Mouse (Mus musculus): ENCODE measurements around the gene Abhd14b. TPM values are rescaled to one million over a fixed set of nuclear protein-coding genes. Genes with fewer than 3 reads are reported as not detected.
A peak's percentile ranks its signal among the peaks of the same experiment; 100 is the strongest.

Gene Abhd14b
- polyA plus RNA-seq, 1 experiment from 2014 or later, result 9.4 TPM

GRCm38 (mm10) chr9:106429221-106430014 lies 17.8 kb upstream of the Abhd14b start, which contains the start of gene Rpl29:
Rpl29 (plus strand) TSS chr9:106429454.
- peak; percentile 97 for DNase-seq (ENCODE audit: low spot score)

- no peak for DNase-seq (ENCODE audit: low spot score)
Observed at GRCm38 (mm10) chr9:106430015-106430264, 17.3 kb upstream of the Abhd14b start.

GRCm38 (mm10) chr9:106433389-106433788 lies 13.9 kb upstream of the Abhd14b start:
- DNase-seq (ENCODE audit: low spot score), result no peak

- no peak for DNase-seq (ENCODE audit: low spot score)
Observed at GRCm38 (mm10) chr9:106436566-106436965, 10.7 kb upstream of the Abhd14b start.

GRCm38 (mm10) chr9:106442680-106443079 lies 4.6 kb upstream of the Abhd14b start:
- no peak for DNase-seq (ENCODE audit: low spot score)

- DNase-seq (ENCODE audit: low spot score), result no peak
Observed at GRCm38 (mm10) chr9:106444836-106445235, 2.4 kb upstream of the Abhd14b start.

GRCm38 (mm10) chr9:106447951-106448350 lies 692 bp downstream of the Abhd14b start:
- DNase-seq (ENCODE audit: low spot score), result no peak

GRCm38 (mm10) chr9:106448498-106449031 lies 1.3 kb downstream of the Abhd14b start:
- DNase-seq (ENCODE audit: low spot score), result peak; percentile 71

- DNase-seq (ENCODE audit: low spot score), result no peak
Observed at GRCm38 (mm10) chr9:106449947-106450346, 2.7 kb downstream of the Abhd14b start.

- no peak for DNase-seq (ENCODE audit: low spot score)
Observed at GRCm38 (mm10) chr9:106450661-106451060, 3.4 kb downstream of the Abhd14b start.

GRCm38 (mm10) chr9:106451298-106451697 lies 4.0 kb downstream of the Abhd14b start:
- no peak for DNase-seq (ENCODE audit: low spot score)

- DNase-seq (ENCODE audit: low spot score), result no peak
Observed at GRCm38 (mm10) chr9:106451899-106452298, 4.6 kb downstream of the Abhd14b start.

GRCm38 (mm10) chr9:106452351-106452750 lies 5.1 kb downstream of the Abhd14b start:
- no peak for DNase-seq (ENCODE audit: low spot score)

- DNase-seq (ENCODE audit: low spot score), result no peak
Observed at GRCm38 (mm10) chr9:106452821-106453220, 5.6 kb downstream of the Abhd14b start.

- peak; percentile 44 for DNase-seq (ENCODE audit: low spot score)
Observed at GRCm38 (mm10) chr9:106453271-106454070, 6.2 kb downstream of the Abhd14b start, which contains the start of gene Pcbp4. Pcbp4 (plus strand) TSS chr9:106453291.

GRCm38 (mm10) chr9:106454071-106454761 lies 7.0 kb downstream of the Abhd14b start:
- DNase-seq (ENCODE audit: low spot score), result no peak

- no peak for DNase-seq (ENCODE audit: low spot score)
Observed at GRCm38 (mm10) chr9:106454888-106455681, 7.8 kb downstream of the Abhd14b start.

GRCm38 (mm10) chr9:106456325-106457162 lies 9.3 kb downstream of the Abhd14b start:
- DNase-seq (ENCODE audit: low spot score), result no peak

GRCm38 (mm10) chr9:106457163-106457559 lies 9.9 kb downstream of the Abhd14b start:
- no peak for DNase-seq (ENCODE audit: low spot score)

GRCm38 (mm10) chr9:106457920-106458319 lies 10.7 kb downstream of the Abhd14b start:
- DNase-seq (ENCODE audit: low spot score), result no peak

Measured in thymus, postnatal 0 days (tissue).